Comparison of ENCODE assay signal across 17 mouse cellular contexts in genomic region chr1:80661506-80662402, GRCm38 (mm10).
DNase-seq lines count a peak whose midpoint lies in the region; ATAC-seq lines count a peak whose summit lies in the region.
"Had no signal": no experiment of that assay in that cellular context is flagged by ENCODE, and none has a peak within 500 bp of the region (broad histone marks: within the 10 kb centered on the region; RNA-seq: fewer than 3 reads in every experiment).

No protein-coding gene starts in this region.

- no peak for DNase-seq in hindbrain, embryonic 11.5 days (ENCODE audit: low spot score)
- DNase-seq in thymus, postnatal 14 days = peak; percentile 44
- DNase-seq in thymus, adult 18-20 months = no peak
- DNase-seq in induced T-regulatory cell, adult 2 months (ENCODE audit: low read depth) = peak; percentile 68
- DNase-seq in thymus, postnatal 4 days = peak; percentile 32
- no peak for DNase-seq in layer of hippocampus, adult 11-12 months (ENCODE audit: low spot score)
- DNase-seq in adrenal gland, postnatal 14 days = no peak
- DNase-seq: cerebellum, postnatal 10 days; heart, adult 2 months; heart, postnatal 36 days; kidney, adult 9 months; layer of hippocampus, adult 9-11 months; left cerebral cortex, postnatal 4 days; lung, adult 18-20 months had no signal

- 0 out of 2 replicates have a peak, but pooled peaks cover 4% of the 10 kb centered on the region for H3K4me1 ChIP-seq in hindbrain, embryonic 13.5 days (replicated peaks)
- H3K4me1 ChIP-seq in hindbrain, embryonic 11.5 days (replicated peaks; ENCODE audit: control insufficient read depth, insufficient read depth, low read length) = no peaks in the 10 kb centered on the region
- H3K4me1 ChIP-seq: forebrain, embryonic 12.5 days had no signal

- no peaks in the 10 kb centered on the region for H3K27me3 ChIP-seq in hindbrain, embryonic 13.5 days
- no peaks in the 10 kb centered on the region for H3K27me3 ChIP-seq in hindbrain, embryonic 11.5 days (ENCODE audit: control insufficient read depth, insufficient read depth, low read length)
- H3K27me3 ChIP-seq: embryonic facial prominence, embryonic 12.5 days; forebrain, embryonic 12.5 days had no signal

- 74% methylated on average over 11 of the region's 11 CpGs for WGBS in hindbrain, embryonic 13.5 days
- WGBS in hindbrain, embryonic 11.5 days = 85% methylated on average over 11 of the region's 11 CpGs

- H3K4me2 ChIP-seq in hindbrain, embryonic 13.5 days = no peak overlapping the region
- no peak overlapping the region for H3K4me2 ChIP-seq in hindbrain, embryonic 11.5 days (replicated peaks; ENCODE audit: low read depth, low read length)
- H3K4me2 ChIP-seq: embryonic facial prominence, embryonic 12.5 days; forebrain, embryonic 12.5 days had no signal

- ATAC-seq in hindbrain, embryonic 13.5 days (ENCODE audit: low FRiP score) = peak; percentile 89
- ATAC-seq in hindbrain, embryonic 11.5 days (ENCODE audit: low FRiP score) = no peak

- H3K36me3 ChIP-seq in hindbrain, embryonic 13.5 days = no peaks in the 10 kb centered on the region
- H3K36me3 ChIP-seq in hindbrain, embryonic 11.5 days (ENCODE audit: control insufficient read depth, insufficient read depth, low read length) = no peaks in the 10 kb centered on the region
- H3K36me3 ChIP-seq: embryonic facial prominence, embryonic 12.5 days; forebrain, embryonic 12.5 days had no signal

- H3K9me3 ChIP-seq in hindbrain, embryonic 13.5 days = no peaks in the 10 kb centered on the region
- H3K9me3 ChIP-seq in hindbrain, embryonic 11.5 days (ENCODE audit: control insufficient read depth, low read length) = no peaks in the 10 kb centered on the region
- H3K9me3 ChIP-seq: embryonic facial prominence, embryonic 12.5 days; forebrain, embryonic 12.5 days had no signal

- no peak overlapping the region for H3K27ac ChIP-seq in hindbrain, embryonic 13.5 days
- H3K27ac ChIP-seq in hindbrain, embryonic 11.5 days (ENCODE audit: low read depth, low read length) = no peak overlapping the region
- H3K27ac ChIP-seq: embryonic facial prominence, embryonic 12.5 days; forebrain, embryonic 12.5 days; heart, adult 2 months had no signal

- no peak overlapping the region for H3K4me3 ChIP-seq in hindbrain, embryonic 13.5 days
- H3K4me3 ChIP-seq in hindbrain, embryonic 11.5 days (ENCODE audit: low read depth, low read length) = no peak overlapping the region
- H3K4me3 ChIP-seq: embryonic facial prominence, embryonic 12.5 days; forebrain, embryonic 12.5 days; heart, adult 2 months had no signal

- no peak overlapping the region for H3K9ac ChIP-seq in hindbrain, embryonic 13.5 days
- no peak overlapping the region for H3K9ac ChIP-seq in hindbrain, embryonic 11.5 days (ENCODE audit: low read depth, low read length)
- H3K9ac ChIP-seq: embryonic facial prominence, embryonic 12.5 days; forebrain, embryonic 12.5 days had no signal

Comparison
In these comparisons a context has a peak if more than half of its experiments do, and no peak if none do; other contexts are left out.
1. DNase-seq: peak in thymus, postnatal 14 days (single experiment), induced T-regulatory cell, adult 2 months (single experiment) and thymus, postnatal 4 days (single experiment); none in hindbrain, embryonic 11.5 days (single experiment), thymus, adult 18-20 months (0 of 2), layer of hippocampus, adult 11-12 months (single experiment) and adrenal gland, postnatal 14 days (single experiment).